Mouse (Mus musculus) forebrain, embryonic 15.5 days (tissue): ENCODE results near the gene Mag. TPM values are rescaled to one million over a fixed set of nuclear protein-coding genes. Genes with fewer than 3 reads are reported as not detected.

Experiments
- ATAC-seq: fragments of 200-750 bp; cut with Nextera tagmentation; replicated peaks from 2 replicates; pipeline ENCODE4 v1.8.0; 2017; ENCODE audit warnings: mild to moderate bottlenecking, moderate TSS enrichment, moderate library complexity
- H3K27ac ChIP-seq: fragments of 300-500 bp; sonication (generic); replicated peaks from 2 replicates; pipeline ENCODE4 v1.5.1; 2015; ENCODE audit warnings: mild to moderate bottlenecking, inconsistent platforms
- H3K27me3 ChIP-seq: fragments of 300-500 bp; sonication (generic); 2 replicates; pipeline ENCODE4 v1.6.1; 2015; ENCODE audit warnings: inconsistent platforms
- H3K36me3 ChIP-seq: fragments of 300-500 bp; sonication (generic); 2 replicates; pipeline ENCODE4 v1.6.1; 2015; ENCODE audit warnings: mild to moderate bottlenecking, inconsistent platforms
- H3K4me1 ChIP-seq: fragments of 300-500 bp; sonication (generic); 2 replicates; pipeline ENCODE4 v1.6.1; 2015; ENCODE audit warnings: inconsistent platforms
- H3K4me2 ChIP-seq: fragments of 300-500 bp; sonication (generic); replicated peaks from 2 replicates; pipeline ENCODE4 v1.6.1; 2015; ENCODE audit warnings: mild to moderate bottlenecking, inconsistent platforms
- H3K4me3 ChIP-seq: fragments of 300-500 bp; sonication (generic); 2 replicates; pipeline ENCODE4 v1.5.1; 2015; ENCODE audit warnings: mild to moderate bottlenecking, inconsistent platforms
- H3K9ac ChIP-seq: fragments of 300-500 bp; sonication (generic); replicated peaks from 2 replicates; pipeline ENCODE4 v1.6.1; 2015; ENCODE audit warnings: mild to moderate bottlenecking, inconsistent platforms
- H3K9me3 ChIP-seq: fragments of 300-500 bp; sonication (generic); 2 replicates; pipeline ENCODE4 v1.6.1; 2016; ENCODE audit warnings: inconsistent platforms
- whole genome bisulfite sequencing: fragments of 180-500 bp; shearing (Covaris S2); methylation state at CpG from one replicate; pipeline ENCODE4 v1.1.7; 2015; ENCODE audit warnings: mixed read lengths; 5-methylcytosine and 5-hydroxymethylcytosine counted together
- polyA plus RNA-seq: library from polyadenylated mRNA; unstranded; fragments of >200 nt; fragmentation: Nextera tagmentation; extraction: Ambion mirVana; gene quantifications from 2 replicates; pipeline ENCODE4 v1.2.1, GENCODE M21; 2015

Gene Mag
- polyA plus RNA-seq = 0.77 and 1.0 TPM in 2 replicates

GRCm38 (mm10) chr7:30914732-30915131, at the start of gene Mag:
TSS of gene Mag (minus strand) at chr7:30914873.
- Histone ChIP-seq H3K4me3 (no peak within 1 kb of the TSS), H3K9ac (no peak within 1 kb of the TSS), H3K27me3 (no peaks in the 10 kb centered on the region), H3K27ac (no peak within 1 kb of the TSS), H3K9me3 (no peaks in the 10 kb centered on the region), H3K36me3 (no peaks in the 10 kb centered on the region), H3K4me1 (no peaks in the 10 kb centered on the region), H3K4me2 (no peak within 1 kb of the TSS)
- ATAC-seq = no peak
- 68% methylated on average over 8 of the region's 8 CpGs for WGBS

GRCm38 (mm10) chr7:30964366-30964765, 49.7 kb upstream of the Mag start:
- Histone ChIP-seq H3K36me3 (no peaks in the 10 kb centered on the region), H3K27me3 (no peaks in the 10 kb centered on the region), H3K27ac (no peak overlapping the region), H3K9ac (no peak overlapping the region), H3K4me1 (no peaks in the 10 kb centered on the region), H3K4me3 (no peak overlapping the region), H3K4me2 (no peak overlapping the region), H3K9me3 (no peaks in the 10 kb centered on the region)
- WGBS = 92% methylated on average over 7 of the region's 7 CpGs
- ATAC-seq = no peak

- Histone ChIP-seq H3K4me1 (peaks cover 10% of the 10 kb centered on the region), H3K27me3 (no peaks in the 10 kb centered on the region), H3K4me3 (no peak overlapping the region), H3K27ac (no peak overlapping the region), H3K36me3 (no peaks in the 10 kb centered on the region), H3K9ac (no peak overlapping the region), H3K9me3 (no peaks in the 10 kb centered on the region), H3K4me2 (no peak overlapping the region)
- 94% methylated on average over 5 of the region's 5 CpGs for WGBS
- no peak for ATAC-seq
These were observed 48.2 kb upstream of the Mag start for GRCm38 (mm10) chr7:30962862-30963261.

GRCm38 (mm10) chr7:30959786-30960349, 45.2 kb upstream of the Mag start:
- H3K27ac ChIP-seq = no peak overlapping the region
- H3K4me3 ChIP-seq = no peak overlapping the region
- 91% methylated on average over 6 of the region's 6 CpGs for WGBS
- H3K36me3 ChIP-seq = peaks cover 3% of the 10 kb centered on the region; the same call in 1 of the 2 replicates
- H3K27me3 ChIP-seq = no peaks in the 10 kb centered on the region
- H3K4me2 ChIP-seq = no peak overlapping the region
- no peak overlapping the region for H3K9ac ChIP-seq
- H3K9me3 ChIP-seq = no peaks in the 10 kb centered on the region
- ATAC-seq = no peak
- peaks cover 24% of the 10 kb centered on the region for H3K4me1 ChIP-seq

- H3K4me2 ChIP-seq = no peak overlapping the region
- H3K9me3 ChIP-seq = no peaks in the 10 kb centered on the region
- H3K4me1 ChIP-seq = peaks cover 28% of the 10 kb centered on the region
- no peak for ATAC-seq
- H3K4me3 ChIP-seq = no peak overlapping the region
- H3K27me3 ChIP-seq = no peaks in the 10 kb centered on the region
- 96% methylated on average over 9 of the region's 9 CpGs for WGBS
- no peak overlapping the region for H3K9ac ChIP-seq
- no peak overlapping the region for H3K27ac ChIP-seq
- H3K36me3 ChIP-seq = peaks cover 12% of the 10 kb centered on the region
These were observed 44.3 kb upstream of the Mag start for GRCm38 (mm10) chr7:30958866-30959487.

- H3K4me1 ChIP-seq = peaks cover 28% of the 10 kb centered on the region
- 78% methylated on average over 28 of the region's 28 CpGs for WGBS
These were observed 43.6 kb upstream of the Mag start for GRCm38 (mm10) chr7:30958109-30958865.

GRCm38 (mm10) chr7:30957367-30957783, 42.7 kb upstream of the Mag start:
- Histone ChIP-seq H3K27me3 (no peaks in the 10 kb centered on the region), H3K4me2 (peak overlapping the region; percentile 56), H3K9ac (peak overlapping the region; percentile 98), H3K27ac (peak overlapping the region; percentile 99), H3K4me1 (peaks cover 28% of the 10 kb centered on the region), H3K4me3 (peak overlapping the region; percentile 96), H3K36me3 (peaks cover 27% of the 10 kb centered on the region), H3K9me3 (no peaks in the 10 kb centered on the region)
- WGBS = under 1% methylated on average over 43 of the region's 43 CpGs
- peak; percentile 69 for ATAC-seq

More at GRCm38 (mm10) chr7:30958109-30958865, 43.6 kb upstream of the Mag start:
- peaks cover 18% of the 10 kb centered on the region for H3K36me3 ChIP-seq
- H3K4me2 ChIP-seq = peak overlapping the region; percentile 56
- H3K4me3 ChIP-seq = peak overlapping the region; percentile 96
- no peaks in the 10 kb centered on the region for H3K27me3 ChIP-seq
- peak overlapping the region; percentile 99 for H3K27ac ChIP-seq
- H3K9me3 ChIP-seq = no peaks in the 10 kb centered on the region
- H3K9ac ChIP-seq = peak overlapping the region; percentile 98
- no peak for ATAC-seq

- Histone ChIP-seq H3K9ac (peak within 1 kb of the TSS; percentile 98), H3K4me2 (peak within 1 kb of the TSS; percentile 81), H3K27me3 (no peaks in the 10 kb centered on the region), H3K4me3 (peak within 1 kb of the TSS; percentile 96), H3K27ac (peak within 1 kb of the TSS; percentile 99), H3K4me1 (peaks cover 28% of the 10 kb centered on the region), H3K9me3 (no peaks in the 10 kb centered on the region), H3K36me3 (peaks cover 32% of the 10 kb centered on the region)
- WGBS = under 1% methylated on average over 42 of the region's 82 CpGs
- ATAC-seq = peak; percentile 47
These were observed 42.2 kb upstream of the Mag start, which contains the start of gene Usf2 for GRCm38 (mm10) chr7:30956756-30957366. TSS of gene Usf2 (minus strand) at chr7:30956803.

GRCm38 (mm10) chr7:30956357-30956751, 41.7 kb upstream of the Mag start:
- Histone ChIP-seq H3K4me2 (peak overlapping the region; percentile 81), H3K4me1 (peaks cover 28% of the 10 kb centered on the region), H3K36me3 (peaks cover 36% of the 10 kb centered on the region), H3K9ac (peak overlapping the region; percentile 98), H3K27ac (peak overlapping the region; percentile 99), H3K27me3 (no peaks in the 10 kb centered on the region), H3K4me3 (peak overlapping the region; percentile 96), H3K9me3 (no peaks in the 10 kb centered on the region)
- under 1% methylated on average over 28 of the region's 49 CpGs for WGBS
- peak; percentile 27 for ATAC-seq

GRCm38 (mm10) chr7:30955584-30956356, 41.1 kb upstream of the Mag start:
- H3K27me3 ChIP-seq = no peaks in the 10 kb centered on the region
- ATAC-seq = peak; percentile 68
- peak overlapping the region; percentile 81 for H3K4me2 ChIP-seq
- H3K27ac ChIP-seq = peak overlapping the region; percentile 99
- peaks cover 28% of the 10 kb centered on the region for H3K4me1 ChIP-seq
- peak overlapping the region; percentile 98 for H3K9ac ChIP-seq
- 0% methylated on average over 63 of the region's 64 CpGs for WGBS
- H3K4me3 ChIP-seq = peak overlapping the region; percentile 96
- H3K36me3 ChIP-seq = peaks cover 40% of the 10 kb centered on the region
- H3K9me3 ChIP-seq = no peaks in the 10 kb centered on the region

- Histone ChIP-seq H3K36me3 (peaks cover 46% of the 10 kb centered on the region), H3K27ac (no peak overlapping the region), H3K4me2 (peak overlapping the region; percentile 81)
These were observed 40.4 kb upstream of the Mag start for GRCm38 (mm10) chr7:30954971-30955520.

More at GRCm38 (mm10) chr7:30954971-30955520, 40.4 kb upstream of the Mag start:
- Histone ChIP-seq H3K9ac (no peak overlapping the region), H3K4me3 (peak overlapping the region; percentile 96), H3K27me3 (no peaks in the 10 kb centered on the region), H3K9me3 (no peaks in the 10 kb centered on the region), H3K4me1 (peaks cover 28% of the 10 kb centered on the region)
- 83% methylated on average over 12 of the region's 12 CpGs for WGBS
- ATAC-seq = no peak
